Mouse (Mus musculus) lung, adult 18-20 months (tissue): ENCODE data around the gene Colq.

Source experiments
- DNase-seq, 2 experiments: peaks; one replicate each; pipeline ENCODE4 v3.0.0; 2022; ENCODE audit warnings: mixed read lengths in 2 of 2

Gene Colq

DNA sequence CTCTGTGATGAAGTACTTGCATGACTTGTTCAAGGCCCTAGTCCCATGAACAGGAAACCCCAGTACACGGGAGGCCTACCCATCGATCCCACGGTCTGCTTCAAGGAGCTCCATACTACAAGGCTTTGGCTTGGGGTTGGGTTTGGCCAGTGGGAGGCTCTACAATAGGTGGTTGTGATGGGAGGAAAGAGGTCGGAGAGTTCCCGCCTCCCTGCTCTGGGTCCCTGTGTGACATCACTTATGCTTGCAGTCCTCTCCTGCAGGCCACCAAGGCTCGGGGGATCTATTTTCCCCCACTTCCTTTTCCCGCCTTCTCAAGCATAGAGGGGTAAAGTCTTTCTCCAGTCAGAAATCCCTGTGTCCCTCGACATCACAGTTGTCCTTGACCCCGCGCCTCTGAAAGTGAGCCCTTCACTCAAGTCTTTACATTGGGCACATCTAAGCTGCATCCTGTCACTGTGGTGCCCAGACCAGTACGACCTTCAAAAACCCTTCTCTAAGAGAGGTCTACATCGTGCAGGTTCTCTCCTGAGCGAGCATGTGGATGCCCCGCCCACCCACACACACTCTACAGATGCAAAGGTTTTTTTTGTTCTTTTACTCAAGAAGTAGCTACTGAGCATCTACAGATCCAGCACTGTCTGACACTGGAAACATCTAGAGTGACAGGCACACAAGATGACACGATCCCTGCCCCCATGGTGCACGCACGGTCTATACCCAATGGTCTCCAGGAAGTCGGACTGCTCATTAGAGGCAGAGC lies 16.1 kb downstream of the Colq start:
- no peak for DNase-seq

DNA sequence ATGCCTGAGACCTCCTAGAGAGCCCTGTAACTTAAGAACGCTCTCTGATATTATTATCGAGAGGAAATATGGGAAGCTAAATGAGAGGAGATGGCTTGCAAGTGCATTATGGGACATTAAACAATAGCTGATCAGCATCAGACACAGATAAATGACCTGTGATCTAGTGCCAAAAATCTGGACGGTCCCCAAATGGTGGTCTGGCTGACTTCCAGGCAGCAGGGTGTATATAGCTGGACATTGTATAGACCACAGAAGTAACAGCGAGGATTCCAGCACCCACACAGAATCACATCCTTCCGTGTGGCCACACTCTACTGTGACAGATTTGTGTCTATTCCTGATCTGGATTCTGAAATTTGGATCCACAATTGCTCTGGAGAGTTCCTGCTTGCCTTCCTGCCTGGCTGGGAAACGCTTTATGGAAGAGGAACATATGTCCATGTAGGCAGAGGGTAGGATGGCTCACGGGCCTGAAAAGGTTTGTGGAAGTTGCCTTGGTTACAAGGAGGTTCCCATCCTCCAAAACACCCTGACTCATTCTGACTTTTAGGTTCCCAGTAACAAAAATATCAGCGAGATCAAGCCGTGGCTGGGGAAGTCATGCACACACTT lies 18.5 kb downstream of the Colq start:
- no peak for DNase-seq

DNA sequence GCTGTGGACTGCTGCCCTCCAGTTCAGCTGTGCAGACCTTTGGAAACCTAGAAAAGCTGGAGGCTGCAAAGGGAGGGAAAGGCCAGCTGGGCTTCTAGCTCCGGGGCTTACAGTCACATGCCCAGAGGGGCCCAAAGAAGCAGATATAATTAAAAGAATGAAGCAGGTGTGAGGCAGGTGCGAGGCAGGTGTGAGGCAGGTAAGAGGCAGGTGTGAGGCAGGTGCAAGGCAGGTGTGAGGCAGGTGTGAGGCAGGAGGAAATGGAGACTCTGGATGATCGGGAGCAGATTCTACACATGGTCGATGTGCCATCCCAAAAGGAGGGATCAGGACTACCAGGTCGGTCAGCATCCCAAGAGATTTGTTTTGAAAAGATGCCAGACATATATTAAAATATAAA lies 19.7 kb downstream of the Colq start:
- DNase-seq, result no peak

DNA sequence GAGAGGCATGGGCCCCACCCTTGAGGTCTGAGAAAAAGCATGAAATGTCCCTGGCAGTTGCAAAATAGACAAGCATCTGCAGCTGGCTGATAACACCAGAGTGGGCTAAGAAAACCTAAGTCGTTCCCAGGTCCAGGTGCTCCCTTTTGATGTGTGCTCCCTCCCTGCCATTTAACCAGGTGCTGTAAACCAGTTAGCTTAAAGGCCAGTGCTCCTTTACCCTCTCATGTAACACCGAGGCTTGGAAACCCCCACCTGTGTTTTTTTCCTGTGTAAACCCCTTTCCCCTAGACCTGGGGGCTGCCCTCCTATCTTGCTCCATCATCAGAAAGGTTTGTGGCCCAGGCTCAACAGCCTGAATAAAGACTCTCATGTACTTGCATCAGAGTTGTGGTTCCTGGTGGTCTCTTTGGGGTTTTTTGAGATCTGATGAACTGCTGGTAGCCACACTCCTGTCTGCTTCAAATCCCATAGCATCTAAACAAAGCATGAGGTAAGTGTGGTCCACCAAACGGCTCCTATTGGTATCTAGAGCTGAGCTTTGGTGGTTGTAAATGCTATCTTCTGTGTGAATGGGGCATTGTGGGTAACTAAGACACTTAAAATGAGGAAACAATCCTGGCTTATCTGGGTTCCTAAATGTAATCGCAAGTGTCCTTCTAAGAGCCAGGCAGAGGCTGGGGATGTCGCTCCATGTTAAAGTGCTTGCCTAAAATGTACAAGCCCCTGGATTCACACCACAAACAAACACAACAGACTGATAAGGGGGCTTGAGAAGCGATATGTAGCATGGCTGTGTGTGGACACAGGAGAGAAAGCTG lies 20.8 kb downstream of the Colq start:
- DNase-seq, result no peak

DNA sequence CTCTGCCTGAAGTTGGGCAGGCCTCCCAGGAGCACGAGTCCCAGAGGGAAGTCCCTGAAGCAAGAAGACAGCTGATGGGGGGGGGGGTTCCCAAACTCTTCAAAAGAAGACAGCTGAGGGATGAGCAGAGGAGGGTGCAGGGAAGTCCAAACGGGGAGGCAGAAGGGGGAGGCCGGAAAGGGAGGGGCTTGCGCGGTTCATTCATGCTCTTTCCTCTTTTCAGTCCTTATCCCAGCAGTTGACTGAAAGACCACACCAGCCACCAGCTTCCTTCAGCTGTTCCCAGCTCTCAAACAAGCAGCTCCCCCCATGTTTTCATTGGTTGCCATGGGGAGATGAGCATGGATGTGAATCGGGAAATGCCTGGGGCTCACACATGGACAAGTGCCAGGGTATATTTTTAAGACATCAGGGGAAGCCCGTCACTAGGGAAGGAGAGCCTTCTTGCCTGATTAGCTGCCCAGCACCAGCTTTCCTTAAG lies 22.0 kb downstream of the Colq start:
- peak; percentile 12 to 27 for DNase-seq

DNA sequence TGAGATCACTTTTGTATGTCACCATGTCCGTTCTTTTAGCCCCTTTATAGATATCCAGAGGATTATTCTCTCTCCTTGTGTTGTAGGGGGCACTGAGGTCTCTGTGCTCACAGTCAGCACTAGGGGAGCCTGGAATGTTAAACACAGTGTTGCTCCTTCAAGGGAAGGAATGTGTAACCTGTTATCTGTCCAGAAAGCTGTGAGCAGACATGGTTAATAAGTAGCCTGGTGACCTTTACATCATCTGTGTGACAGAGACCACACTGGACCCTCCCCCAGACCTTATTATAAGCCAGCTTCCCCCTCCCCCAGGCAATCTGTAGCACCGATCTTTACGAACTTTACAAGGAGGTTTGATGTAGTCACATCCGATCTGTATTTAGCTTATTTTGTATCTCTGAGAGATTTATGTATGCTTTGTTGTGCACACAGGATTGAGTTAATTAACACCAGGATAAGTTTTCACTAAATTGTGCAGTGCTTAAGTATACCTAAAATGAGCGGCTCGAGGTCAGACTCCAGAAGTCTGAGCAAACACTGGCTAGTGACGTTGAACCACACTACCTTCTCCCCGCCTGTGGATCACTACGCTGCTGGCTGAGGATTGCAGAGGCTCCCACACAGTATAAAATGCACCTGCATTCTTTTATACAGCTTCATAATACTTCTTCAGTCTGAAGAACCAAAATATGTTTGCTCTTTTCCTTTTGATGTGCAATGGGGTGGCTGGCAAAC lies 25.5 kb downstream of the Colq start:
- no peak for DNase-seq

DNA sequence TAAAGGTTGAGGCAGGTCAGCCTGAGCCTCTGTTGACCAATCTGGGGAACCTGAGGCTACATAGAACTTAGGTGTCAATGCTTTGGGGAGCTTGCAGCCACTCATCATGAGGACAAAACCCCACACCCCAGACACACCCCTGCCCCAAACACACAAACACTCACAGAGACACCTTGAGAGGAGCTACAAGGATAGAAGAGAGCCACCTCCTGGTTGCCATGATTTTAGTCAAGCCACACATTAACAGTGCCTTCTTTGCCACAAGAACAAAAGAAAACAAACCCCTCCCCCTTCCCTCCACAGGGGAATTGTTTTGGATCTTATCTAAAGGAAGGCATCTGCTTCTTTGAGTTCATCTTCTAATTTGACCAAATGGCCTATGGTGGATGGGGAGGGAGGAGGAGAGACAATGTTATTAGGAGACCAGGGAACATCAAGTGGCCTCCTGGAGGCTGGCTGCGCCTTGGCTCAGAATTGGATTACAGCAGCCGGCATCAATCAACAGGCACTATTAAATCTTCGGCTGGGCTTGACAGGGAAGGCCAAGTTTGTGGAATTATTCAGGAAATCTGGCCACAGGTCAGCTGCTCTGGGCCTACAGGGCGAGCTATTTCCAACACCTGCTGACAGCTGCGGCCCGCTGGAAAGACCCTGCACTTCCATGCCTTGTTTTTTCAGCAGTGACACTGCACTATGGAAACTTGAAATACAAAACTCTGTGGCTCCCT lies 26.5 kb downstream of the Colq start:
- DNase-seq, result peak; percentile 47 to 70

DNA sequence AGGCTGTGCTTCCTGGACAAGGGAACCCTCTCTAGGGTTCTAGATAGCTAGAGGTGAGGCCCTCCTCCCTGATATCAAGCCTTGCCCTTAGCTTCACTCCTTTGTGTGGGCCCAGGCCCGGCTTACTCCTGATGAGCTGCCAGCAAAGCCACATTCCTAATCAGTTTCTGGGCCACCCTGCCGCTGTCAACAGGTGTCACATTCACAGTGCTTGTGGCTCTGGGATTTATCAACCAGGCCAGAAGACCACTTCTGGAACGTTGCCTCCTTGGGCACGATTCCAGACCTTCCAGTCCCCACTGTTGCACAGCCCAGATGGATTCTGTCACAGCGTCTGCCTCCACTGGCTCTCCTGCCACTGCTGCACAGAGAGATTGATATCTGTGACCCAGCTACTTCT lies 30.3 kb downstream of the Colq start:
- peak; percentile 17 to 34 for DNase-seq

DNA sequence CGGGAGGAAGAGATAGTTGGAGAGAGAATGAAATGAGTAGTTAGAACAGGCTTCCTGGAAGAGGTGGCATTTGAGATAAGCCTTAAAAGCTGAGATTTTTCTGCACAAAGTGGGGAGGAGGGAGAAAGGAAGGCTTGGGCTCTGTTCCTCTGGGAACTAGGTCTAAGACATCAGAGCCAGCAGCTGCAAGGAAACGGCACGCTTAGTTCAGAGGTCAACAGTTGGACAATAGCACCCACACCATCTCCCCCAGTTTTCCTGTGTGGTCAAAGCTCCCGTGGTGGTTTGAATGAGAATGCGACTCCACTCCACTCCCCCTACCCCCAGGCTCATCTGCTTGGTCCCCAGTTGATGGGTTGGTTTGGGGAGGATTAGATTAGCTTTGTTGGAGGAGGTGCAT lies 31.9 kb downstream of the Colq start:
- DNase-seq, result peak; percentile 38 to 56

DNA sequence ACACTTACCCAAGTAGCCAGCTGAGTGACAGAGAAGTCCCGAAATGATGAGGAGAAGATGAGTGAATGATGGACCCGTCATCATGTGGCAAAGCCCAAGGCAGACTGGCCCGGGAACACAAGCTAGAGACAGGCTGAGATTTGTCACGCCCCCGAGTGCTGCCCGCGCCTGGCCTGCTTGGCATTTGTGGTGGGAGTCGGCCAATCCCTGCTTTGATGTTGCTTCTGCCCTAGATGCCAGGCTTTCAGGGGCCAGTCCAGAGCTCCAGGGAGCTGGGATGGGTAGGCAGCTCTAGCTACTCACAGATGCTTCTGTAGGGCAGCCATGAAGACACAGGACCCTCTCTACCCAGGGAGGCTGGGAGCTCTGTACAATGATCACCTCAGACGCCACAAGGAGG lies 33.4 kb downstream of the Colq start:
- no peak for DNase-seq

DNA sequence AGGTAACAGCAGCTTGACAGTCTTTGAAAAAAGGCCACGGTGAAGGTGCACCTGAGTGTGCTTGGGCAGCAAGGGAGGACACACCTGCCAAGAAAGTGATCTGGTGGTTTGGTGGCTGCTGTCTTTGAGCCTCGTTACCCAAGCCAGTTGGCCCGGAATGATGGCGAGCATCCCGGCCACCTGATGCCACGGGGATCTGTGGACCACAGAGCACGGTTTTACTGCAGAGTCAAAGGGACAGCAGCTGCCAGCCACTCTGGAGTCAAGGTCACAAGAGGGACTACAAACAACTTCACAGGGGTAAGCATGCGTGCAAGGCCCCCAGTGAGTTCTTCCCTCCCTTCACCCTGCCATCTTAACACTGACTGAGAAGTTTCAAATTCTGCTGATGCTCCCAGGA lies 33.9 kb downstream of the Colq start:
- no peak for DNase-seq

DNA sequence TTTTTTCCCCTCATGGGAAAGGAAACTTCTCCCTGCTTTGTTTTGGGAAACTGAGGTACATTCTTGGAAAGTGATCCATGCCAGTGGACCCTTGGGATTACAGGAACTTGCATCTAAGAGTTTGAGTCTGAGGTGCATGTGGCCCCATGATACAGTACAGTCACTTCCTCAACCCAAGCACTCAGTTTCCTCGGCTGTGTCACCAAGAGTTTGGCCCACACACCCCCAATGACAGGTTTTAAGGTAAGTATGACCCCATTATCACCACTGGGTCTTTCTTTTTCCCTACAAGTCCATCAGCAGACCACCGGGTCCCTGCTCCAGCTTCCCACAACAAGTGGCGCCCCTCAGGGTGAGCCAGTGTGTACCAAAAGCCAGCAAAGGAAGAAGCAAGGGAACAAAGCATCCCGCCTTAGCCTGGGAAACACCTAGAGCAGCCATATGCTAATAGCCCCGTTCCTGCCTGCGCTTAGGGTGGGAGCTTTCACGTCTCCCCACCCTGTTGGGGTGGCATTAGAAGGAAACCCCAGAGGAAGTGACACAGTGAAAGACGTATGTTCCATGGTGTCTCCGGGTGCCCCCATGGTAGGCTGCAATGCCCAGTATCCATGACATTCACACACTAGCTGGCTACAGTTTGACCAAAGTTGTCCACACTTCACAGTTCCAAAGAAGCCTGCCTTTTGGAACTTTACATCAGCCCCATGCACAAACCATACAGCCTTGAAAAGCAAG lies 34.5 kb downstream of the Colq start:
- no peak for DNase-seq

DNA sequence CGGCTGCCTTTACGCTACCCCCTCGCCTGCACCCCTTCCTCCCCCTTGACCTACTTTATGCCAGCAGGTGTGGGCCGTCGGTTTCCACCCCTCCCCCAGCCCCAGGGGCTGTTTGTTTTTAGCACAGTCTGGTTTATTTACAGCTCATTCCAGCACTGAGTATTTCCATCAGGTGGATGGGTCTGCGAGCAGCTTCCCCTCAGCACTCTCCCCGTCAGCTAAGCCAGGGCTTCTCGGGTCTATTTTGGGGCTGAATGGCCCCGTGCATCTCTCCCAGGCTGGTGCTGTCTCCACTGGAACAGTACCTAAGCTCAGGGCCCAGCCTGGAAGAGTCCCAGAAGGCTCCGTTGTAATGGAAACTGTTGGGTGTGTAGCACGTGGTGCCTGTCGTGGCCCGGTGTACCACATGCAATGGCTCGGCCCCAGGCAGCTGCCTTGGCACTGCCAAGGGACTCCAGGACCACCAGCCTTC lies 35.1 kb downstream of the Colq start:
- no peak for DNase-seq

DNA sequence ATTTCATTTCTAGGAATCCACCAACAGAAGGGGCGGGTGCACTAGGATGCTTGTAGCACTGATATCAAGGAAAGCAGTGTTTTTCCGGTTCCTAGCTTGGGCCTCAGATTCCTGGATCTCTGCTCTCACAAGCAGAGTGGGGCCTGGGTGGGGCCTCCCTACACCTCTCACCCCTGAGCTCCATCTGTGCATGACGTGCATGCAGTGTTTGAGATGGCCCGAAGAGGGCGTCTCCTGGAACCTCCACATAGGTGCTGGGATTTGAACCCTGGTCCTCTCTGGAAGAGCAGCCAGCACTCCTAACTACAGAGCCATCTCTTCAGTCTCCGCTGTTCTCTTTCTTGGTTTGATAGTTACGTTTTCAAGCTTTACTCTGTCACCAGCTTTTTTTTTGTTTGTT lies 36.1 kb downstream of the Colq start:
- DNase-seq, result no peak

DNA sequence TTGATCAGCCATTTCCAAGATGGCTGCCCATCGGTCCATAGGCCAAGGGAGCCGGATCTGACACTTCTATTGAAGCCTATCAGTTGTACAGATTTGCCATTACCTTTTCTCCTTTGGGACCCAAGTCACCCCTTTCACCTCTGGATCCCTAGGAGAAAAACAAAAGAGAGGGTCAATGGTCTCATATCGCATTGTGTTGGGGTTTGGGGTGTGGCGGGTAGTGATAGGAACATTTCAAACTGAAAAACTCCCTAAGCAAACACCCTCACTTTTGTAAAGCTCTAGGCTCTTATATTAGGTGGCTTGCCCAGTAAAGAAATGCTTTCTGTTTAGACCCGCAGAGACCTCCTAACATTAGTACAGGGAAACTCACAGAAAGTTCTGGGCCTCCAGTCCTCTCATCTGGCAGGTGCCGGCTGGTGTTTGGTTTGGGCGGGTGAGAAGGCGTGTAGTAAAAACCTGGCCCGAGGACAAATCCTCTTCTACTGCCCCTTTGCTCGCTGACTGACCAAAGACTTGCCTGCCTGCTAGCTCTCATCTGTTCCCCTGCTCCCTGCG lies 47.2 kb downstream of the Colq start:
- DNase-seq, result no peak

DNA sequence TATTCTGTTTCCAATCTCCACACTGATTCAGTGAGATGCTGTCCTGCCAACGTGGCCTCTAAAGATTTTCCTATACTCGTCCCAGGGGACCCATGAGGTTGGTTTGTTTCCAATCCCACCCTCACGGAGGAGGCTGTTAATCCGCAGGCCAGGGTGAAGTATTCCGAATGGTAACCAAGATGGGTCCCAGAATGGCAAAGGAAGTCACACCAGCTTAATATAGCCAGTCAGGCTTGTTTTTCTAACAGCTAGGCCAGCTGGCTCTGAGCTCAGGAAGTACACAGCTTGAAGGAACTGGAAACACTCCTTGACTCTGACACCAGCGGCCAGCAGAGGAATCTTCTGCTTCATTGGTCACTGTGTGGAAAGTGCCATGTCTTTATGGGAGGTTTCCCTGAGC lies 53.8 kb downstream of the Colq start:
- DNase-seq, result peak; percentile 18 to 31

DNA sequence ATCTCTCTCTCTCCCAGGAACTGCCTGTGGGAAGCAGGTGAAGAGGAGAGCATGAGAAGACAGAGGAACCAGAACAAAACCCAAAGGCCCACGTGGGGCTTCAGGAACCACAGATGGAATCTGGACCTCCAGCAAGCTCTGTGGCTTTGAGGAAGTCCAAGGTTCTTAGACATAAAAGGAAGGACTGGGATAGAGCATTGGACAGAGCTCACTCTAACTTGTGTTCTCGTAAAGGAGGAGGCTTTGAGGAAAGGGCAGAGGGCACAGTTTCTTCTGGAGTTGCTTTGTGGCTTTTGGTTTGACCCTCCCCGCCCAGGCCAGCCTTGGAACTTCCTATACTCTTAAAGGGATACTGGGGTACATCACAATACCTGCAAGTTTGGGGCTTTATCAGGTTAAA lies 58.5 kb downstream of the Colq start:
- no peak for DNase-seq

DNA sequence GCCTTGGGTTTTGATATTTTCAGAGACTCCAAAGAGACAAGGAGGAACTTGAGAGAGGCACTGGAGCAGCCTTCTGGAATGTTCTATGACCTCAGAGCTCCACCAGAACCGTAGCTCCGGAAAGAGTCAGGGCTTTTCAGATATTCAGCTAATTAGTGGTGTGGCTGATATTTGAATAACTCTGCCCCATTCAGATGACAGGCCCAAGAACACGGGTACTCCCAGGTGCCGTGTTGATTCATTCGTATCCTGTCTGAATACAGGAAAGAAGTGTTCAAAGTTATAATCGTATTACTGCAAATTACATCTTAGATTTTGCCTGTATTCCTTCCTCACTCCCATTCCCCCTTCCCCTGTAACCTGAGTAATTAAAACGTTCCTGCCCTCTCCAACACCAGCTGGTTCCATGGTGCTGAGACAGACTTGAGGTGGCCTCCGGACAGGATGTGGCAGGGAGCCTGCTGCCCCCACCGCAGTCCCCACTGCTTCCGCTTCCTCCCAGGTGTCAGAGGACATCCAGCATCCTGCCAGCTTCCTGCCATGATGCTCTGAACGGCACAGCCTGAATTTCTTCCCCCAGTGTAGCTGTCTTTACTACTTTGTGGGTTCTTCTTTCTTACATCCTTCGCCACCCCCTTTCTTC lies 59.5 kb downstream of the Colq start:
- peak; percentile 20 to 26 for DNase-seq

DNA sequence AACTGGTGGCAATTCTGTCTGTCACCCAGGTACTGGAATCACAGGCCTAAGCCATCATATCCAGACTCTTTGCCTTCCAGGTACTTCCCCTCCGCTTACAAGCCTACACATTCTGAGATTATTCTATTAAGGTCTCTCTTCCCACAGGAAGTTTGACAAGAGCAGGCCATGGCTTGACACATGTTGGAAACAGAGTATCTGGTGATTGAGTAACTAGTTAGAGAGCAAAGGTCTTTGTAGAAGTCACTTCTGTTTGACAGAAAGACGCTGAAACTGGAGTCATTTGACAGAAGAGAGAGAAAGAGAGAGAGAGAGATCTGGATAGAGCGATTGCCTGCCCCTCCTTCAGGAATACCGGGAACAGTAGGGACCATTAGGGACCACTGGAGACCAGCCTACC lies 60.3 kb downstream of the Colq start:
- no peak for DNase-seq

DNA sequence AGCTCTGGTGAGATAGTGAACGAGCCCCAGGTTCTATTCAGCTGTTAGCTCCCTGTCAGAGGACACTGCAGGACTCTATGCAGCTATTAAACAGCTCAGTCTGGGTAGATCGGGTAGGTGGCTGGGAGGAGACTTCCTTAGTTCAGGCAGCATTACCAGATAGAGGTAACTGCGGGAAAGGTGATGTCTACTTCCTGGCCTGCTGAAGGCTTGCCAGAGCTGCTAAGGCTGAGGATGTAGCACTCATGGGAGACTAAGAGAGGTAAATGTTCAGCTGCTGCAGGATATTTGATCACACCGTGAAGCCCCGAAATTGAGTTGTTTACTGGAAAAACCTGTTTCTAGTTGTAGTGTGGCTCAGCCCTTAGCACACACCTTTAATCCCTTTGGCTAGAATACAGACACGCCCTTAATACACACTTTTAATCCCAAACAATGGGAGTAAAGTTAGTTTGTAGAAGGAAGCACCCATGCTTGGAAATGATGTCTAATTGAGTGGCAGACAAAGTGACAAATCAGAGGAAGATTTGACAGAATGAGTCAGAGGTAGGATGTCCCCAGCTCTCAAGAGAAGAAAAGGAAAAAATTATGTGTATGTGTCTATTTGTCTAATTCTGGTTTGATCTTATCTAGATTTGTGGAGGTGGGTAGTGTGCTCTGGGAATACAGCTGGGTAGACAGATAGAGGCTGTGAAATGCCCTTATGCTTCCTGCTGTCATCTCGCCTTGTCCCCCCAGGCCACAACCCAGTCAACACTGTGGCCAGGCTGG lies 65.9 kb downstream of the Colq start:
- no peak for DNase-seq
